Mouse (Mus musculus): Measurements from ENCODE around the gene Rasal3. TPM values are rescaled to one million over a fixed set of nuclear protein-coding genes. Genes with fewer than 3 reads are reported as not detected.

Gene Rasal3
- polyA plus RNA-seq (2015; fragmentation: Nextera tagmentation; extraction: Ambion mirVana) = 2.1 and 2.6 TPM in 2 replicates

DNA sequence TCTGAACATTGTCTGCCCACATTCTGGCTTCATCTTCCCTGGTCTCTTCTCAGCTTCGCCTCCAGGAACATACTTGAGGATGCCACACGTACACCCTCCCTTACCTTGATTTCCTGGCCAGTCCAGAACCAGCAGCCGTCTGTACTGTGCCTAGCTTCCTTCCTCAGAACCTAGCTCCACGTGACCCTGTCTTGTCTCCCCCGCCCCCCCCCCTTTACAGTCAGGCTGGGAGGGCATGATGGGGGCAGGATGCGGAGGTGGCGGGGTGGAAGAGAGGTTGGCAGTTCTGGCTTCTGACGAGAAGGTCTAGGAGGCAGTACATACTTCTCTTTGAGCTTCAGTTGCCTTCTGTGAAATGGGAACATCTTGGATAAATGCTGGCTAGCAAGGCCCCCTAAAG lies at the start of gene Rasal3:
TSS of gene Rasal3 (minus strand) at position 167 of the 400 bp plus-strand sequence.
- no peak within 1 kb of the TSS for H3K4me3 ChIP-seq
- H3K36me3 ChIP-seq = no peaks in the 10 kb centered on the region
- ATAC-seq (ENCODE audit: insufficient number of reproducible peaks, low FRiP score, low TSS enrichment, low read depth) = no peak
- H3K9ac ChIP-seq = no peak within 1 kb of the TSS
- H3K27ac ChIP-seq = no peak within 1 kb of the TSS
- H3K4me1 ChIP-seq = no peaks in the 10 kb centered on the region
- no peaks in the 10 kb centered on the region for H3K9me3 ChIP-seq
- H3K27me3 ChIP-seq = peaks cover 11% of the 10 kb centered on the region
- WGBS = 63% methylated on average over 8 of the region's 8 CpGs
- no peak within 1 kb of the TSS for H3K4me2 ChIP-seq

- Histone ChIP-seq H3K4me2 (peak within 1 kb of the TSS; percentile 55), H3K9ac (no peak within 1 kb of the TSS), H3K4me3 (peak within 1 kb of the TSS; percentile 31), H3K27me3 (peaks cover 18% of the 10 kb centered on the region), H3K27ac (no peak within 1 kb of the TSS), H3K4me1 (peaks cover 8% of the 10 kb centered on the region), H3K9me3 (no peaks in the 10 kb centered on the region), H3K36me3 (no peaks in the 10 kb centered on the region)
- 2% methylated on average over 19 of the region's 19 CpGs for WGBS
- no peak for ATAC-seq (ENCODE audit: insufficient number of reproducible peaks, low FRiP score, low TSS enrichment, low read depth)
Observed at GRCm38 (mm10) chr17:32452482-32452881, 49.1 kb upstream of the Rasal3 start, which contains the start of gene Cyp4f39. Cyp4f39 (plus strand) TSS chr17:32452723.

DNA sequence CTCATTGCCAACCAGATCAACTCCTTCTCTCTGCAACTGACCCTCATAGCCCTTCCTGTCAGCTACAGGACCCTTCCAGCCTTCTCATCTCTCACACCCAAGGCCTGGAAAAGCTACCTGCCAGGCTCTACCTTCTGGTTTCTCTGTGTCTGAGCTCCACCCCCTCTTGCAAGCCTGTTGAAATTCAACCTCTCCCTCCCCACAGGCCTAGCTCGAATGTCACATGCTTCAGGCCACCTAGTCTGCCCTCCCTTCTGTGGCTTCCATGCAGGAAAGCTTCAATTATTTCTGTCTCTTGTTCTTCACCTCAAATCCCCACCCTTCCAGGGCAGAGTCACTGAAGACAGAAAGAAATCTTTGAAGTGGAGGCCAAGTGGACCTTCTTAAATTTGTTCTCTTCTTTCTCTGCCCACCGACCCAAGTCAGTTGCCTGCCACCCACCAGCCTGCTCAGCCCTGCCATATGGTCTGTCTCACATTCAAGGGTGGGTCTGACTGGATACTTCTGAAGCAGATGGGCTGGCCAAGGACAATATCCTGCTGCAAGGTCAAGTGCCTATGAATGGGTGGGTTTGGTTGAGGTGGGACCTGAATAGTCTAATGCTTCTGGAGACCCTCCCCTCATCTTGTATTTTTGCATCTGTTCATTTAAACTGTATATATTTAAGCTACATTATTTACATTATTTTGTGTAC lies 47.6 kb upstream of the Rasal3 start:
- 32% methylated on average over 2 of the region's 2 CpGs for WGBS
- Histone ChIP-seq H3K9me3 (no peaks in the 10 kb centered on the region), H3K27ac (no peak overlapping the region), H3K36me3 (no peaks in the 10 kb centered on the region), H3K27me3 (peaks cover 18% of the 10 kb centered on the region), H3K4me3 (no peak overlapping the region), H3K4me2 (no peak overlapping the region), H3K4me1 (peaks cover 8% of the 10 kb centered on the region), H3K9ac (no peak overlapping the region)
- ATAC-seq (ENCODE audit: insufficient number of reproducible peaks, low FRiP score, low TSS enrichment, low read depth) = no peak

DNA sequence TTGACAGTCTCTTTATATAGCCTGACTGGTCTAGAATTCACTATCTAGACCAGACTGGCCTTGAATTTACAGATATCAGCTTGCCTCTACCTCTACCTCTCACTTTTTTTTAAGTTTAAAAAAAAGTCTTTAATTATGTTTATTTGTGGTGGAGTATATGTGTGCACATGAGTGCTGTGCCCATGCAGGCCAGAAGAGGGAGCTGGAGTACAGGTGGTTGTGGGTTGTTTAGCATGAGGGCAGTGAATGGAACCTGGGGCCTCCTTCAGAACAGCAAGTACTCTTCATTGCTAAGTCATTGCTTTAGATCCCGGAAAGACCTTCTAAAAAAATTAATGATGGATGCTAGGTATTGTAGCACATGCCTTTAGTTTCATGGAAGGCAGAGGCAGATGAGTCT lies 45.7 kb upstream of the Rasal3 start:
- H3K36me3 ChIP-seq = no peaks in the 10 kb centered on the region
- peaks cover 8% of the 10 kb centered on the region for H3K4me1 ChIP-seq
- no peak for ATAC-seq (ENCODE audit: insufficient number of reproducible peaks, low FRiP score, low TSS enrichment, low read depth)
- peaks cover 18% of the 10 kb centered on the region for H3K27me3 ChIP-seq
- no peak overlapping the region for H3K4me3 ChIP-seq
- no peak overlapping the region for H3K9ac ChIP-seq
- no peak overlapping the region for H3K27ac ChIP-seq
- H3K9me3 ChIP-seq = no peaks in the 10 kb centered on the region
- 97% methylated on average over 1 of the region's 1 CpGs for WGBS
- H3K4me2 ChIP-seq = no peak overlapping the region

DNA sequence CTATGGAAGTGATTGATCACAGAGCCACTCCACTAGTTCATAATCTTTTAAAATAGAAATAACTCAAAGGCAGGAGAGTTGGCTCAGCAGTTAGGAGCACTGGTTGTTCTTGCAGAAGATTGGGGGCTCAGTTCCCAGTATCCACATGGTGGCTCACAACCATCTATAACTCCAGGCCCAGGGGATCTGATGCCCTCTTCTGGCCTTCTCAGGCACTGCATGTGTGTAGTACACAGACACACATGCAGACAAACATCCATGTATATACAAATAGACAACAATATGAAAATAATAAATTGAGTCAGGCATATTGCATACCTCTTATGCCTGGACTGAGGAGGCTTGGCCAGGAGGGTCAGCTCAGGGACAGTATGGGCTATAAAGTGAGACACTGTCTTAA lies 43.8 kb upstream of the Rasal3 start:
- Histone ChIP-seq H3K27ac (no peak overlapping the region), H3K36me3 (no peaks in the 10 kb centered on the region), H3K4me1 (peaks cover under 1% of the 10 kb centered on the region; the same call in 1 of the 2 replicates), H3K9ac (no peak overlapping the region), H3K9me3 (no peaks in the 10 kb centered on the region), H3K4me3 (no peak overlapping the region), H3K27me3 (peaks cover 2% of the 10 kb centered on the region; the same call in 1 of the 2 replicates), H3K4me2 (no peak overlapping the region)
- ATAC-seq (ENCODE audit: insufficient number of reproducible peaks, low FRiP score, low TSS enrichment, low read depth) = no peak

DNA sequence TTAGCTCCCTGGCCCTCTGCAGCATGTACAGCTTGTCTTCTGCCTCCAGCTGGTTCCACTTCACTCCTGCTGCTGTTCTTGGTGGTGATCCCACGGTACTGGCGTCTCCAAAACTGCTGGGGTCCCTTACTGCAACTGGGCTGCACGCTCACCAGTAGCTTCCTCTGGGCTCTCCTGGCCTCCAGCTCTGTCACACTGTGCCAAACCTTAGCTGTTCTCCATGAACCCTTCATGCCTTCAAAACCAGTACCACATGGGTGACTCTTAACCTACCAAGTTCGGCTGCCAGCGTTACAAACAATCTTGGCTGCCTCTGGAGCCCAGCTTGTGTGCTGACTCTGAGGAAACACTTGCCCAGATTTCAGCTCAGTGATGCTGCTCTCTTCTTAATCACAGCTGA lies 41.6 kb upstream of the Rasal3 start:
- Histone ChIP-seq H3K9ac (no peak overlapping the region), H3K4me2 (no peak overlapping the region), H3K27ac (no peak overlapping the region), H3K27me3 (no peaks in the 10 kb centered on the region), H3K9me3 (no peaks in the 10 kb centered on the region), H3K4me3 (no peak overlapping the region), H3K36me3 (no peaks in the 10 kb centered on the region), H3K4me1 (no peaks in the 10 kb centered on the region)
- WGBS = 60% methylated on average over 5 of the region's 5 CpGs
- no peak for ATAC-seq (ENCODE audit: insufficient number of reproducible peaks, low FRiP score, low TSS enrichment, low read depth)

DNA sequence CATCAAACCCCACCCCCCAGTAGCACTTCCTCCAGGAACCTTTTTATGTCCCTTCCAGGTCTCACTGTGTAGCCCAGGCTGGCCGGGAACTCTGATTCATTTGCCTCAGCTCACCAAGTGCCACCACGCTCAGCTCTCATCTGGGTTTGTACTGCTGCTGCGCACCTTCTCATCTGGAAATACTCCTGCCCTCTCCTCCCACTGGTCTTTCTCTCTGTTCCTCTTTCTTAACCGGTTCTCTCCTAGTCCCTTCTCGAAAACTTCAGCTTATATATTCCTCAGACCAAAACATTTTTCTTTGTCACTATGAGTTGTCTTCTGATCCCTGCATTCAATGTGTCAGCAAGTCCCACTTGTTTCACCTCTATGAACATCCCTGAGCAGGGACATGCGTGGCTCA lies 39.9 kb upstream of the Rasal3 start:
- ATAC-seq (ENCODE audit: insufficient number of reproducible peaks, low FRiP score, low TSS enrichment, low read depth) = no peak
- H3K36me3 ChIP-seq = no peaks in the 10 kb centered on the region
- 71% methylated on average over 6 of the region's 6 CpGs for whole genome bisulfite sequencing
- H3K4me3 ChIP-seq = no peak overlapping the region
- H3K4me1 ChIP-seq = no peaks in the 10 kb centered on the region
- H3K27ac ChIP-seq = no peak overlapping the region
- H3K9ac ChIP-seq = no peak overlapping the region
- no peaks in the 10 kb centered on the region for H3K27me3 ChIP-seq
- H3K4me2 ChIP-seq = no peak overlapping the region
- no peaks in the 10 kb centered on the region for H3K9me3 ChIP-seq

DNA sequence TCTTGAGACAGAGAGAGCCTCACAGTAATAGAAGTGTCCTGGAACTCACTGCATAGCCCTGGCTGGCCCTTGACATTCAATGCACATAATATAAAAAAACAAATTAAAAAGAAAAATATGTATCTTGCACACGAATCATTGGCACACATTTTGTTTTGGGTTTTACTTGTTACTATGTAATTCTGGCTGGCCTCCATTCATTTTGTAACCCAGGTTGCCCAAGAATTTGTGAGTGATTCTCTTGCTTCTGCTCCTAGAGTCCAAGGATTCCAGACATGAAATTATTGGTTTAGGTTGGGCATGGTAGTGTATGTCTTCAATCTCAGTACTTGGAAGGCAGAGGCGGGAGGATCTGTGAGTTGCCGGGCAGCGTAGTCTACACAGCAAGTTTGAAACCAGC lies 33.7 kb upstream of the Rasal3 start:
- ATAC-seq (ENCODE audit: insufficient number of reproducible peaks, low FRiP score, low TSS enrichment, low read depth) = no peak
- Histone ChIP-seq H3K27me3 (no peaks in the 10 kb centered on the region), H3K9ac (no peak overlapping the region), H3K9me3 (no peaks in the 10 kb centered on the region), H3K4me2 (no peak overlapping the region), H3K4me1 (no peaks in the 10 kb centered on the region), H3K4me3 (no peak overlapping the region), H3K27ac (no peak overlapping the region), H3K36me3 (no peaks in the 10 kb centered on the region)
- WGBS = 91% methylated on average over 4 of the region's 4 CpGs

- no peak overlapping the region for H3K27ac ChIP-seq
- WGBS = 55% methylated on average over 5 of the region's 5 CpGs
- no peak overlapping the region for H3K4me2 ChIP-seq
- H3K4me1 ChIP-seq = no peaks in the 10 kb centered on the region
- H3K36me3 ChIP-seq = no peaks in the 10 kb centered on the region
- no peaks in the 10 kb centered on the region for H3K27me3 ChIP-seq
- H3K4me3 ChIP-seq = no peak overlapping the region
- no peak overlapping the region for H3K9ac ChIP-seq
- H3K9me3 ChIP-seq = no peaks in the 10 kb centered on the region
- ATAC-seq (ENCODE audit: insufficient number of reproducible peaks, low FRiP score, low TSS enrichment, low read depth) = no peak
Observed at GRCm38 (mm10) chr17:32435151-32435550, 31.8 kb upstream of the Rasal3 start.

DNA sequence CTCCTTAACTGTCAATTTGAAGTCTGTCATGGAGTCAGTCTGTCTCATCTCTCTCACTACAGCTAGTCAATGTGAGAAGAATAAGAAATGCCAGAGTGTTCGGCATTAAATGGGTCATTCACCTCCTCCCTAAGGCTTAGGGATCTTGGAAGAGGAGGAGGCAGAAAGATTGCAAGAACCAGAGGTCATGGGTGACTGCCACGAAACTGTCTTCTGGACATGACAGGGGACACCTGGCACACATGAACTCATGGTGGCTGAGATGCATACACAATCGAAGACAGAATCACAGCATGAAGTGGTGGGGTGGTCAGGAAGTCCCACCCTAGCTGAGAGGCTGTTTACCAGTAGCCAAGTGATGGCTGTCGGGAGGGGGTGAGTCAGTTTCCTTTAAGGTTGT lies 30.9 kb upstream of the Rasal3 start:
- no peak overlapping the region for H3K9ac ChIP-seq
- H3K9me3 ChIP-seq = no peaks in the 10 kb centered on the region
- no peaks in the 10 kb centered on the region for H3K27me3 ChIP-seq
- H3K4me1 ChIP-seq = no peaks in the 10 kb centered on the region
- 69% methylated on average over 4 of the region's 4 CpGs for WGBS
- H3K27ac ChIP-seq = no peak overlapping the region
- no peaks in the 10 kb centered on the region for H3K36me3 ChIP-seq
- no peak overlapping the region for H3K4me3 ChIP-seq
- ATAC-seq (ENCODE audit: insufficient number of reproducible peaks, low FRiP score, low TSS enrichment, low read depth) = no peak
- no peak overlapping the region for H3K4me2 ChIP-seq

DNA sequence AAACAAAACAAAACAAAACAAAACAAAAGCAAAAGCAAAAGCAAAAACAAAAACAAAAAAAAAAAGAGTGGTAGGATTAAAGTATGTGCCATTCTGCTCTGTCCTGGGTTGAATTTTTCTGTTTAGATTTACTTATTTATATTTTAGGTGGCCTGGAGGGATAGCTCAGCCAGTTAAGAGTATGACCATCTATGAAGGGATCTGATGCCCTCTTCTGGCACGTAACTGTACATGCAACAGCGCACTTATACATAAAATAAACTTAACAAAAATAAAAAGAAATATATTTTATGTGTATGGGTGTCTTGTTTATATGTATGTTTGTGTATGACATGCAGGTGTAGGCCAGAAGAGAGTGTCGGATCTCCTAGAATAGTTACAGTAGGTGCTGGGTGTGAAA lies 28.6 kb upstream of the Rasal3 start:
- Histone ChIP-seq H3K9ac (no peak overlapping the region), H3K4me1 (no peaks in the 10 kb centered on the region), H3K27ac (no peak overlapping the region), H3K4me2 (no peak overlapping the region), H3K27me3 (0 out of 2 replicates have a peak, but pooled peaks cover 2% of the 10 kb centered on the region), H3K4me3 (no peak overlapping the region), H3K9me3 (no peaks in the 10 kb centered on the region), H3K36me3 (no peaks in the 10 kb centered on the region)
- no peak for ATAC-seq (ENCODE audit: insufficient number of reproducible peaks, low FRiP score, low TSS enrichment, low read depth)
- WGBS = 55% methylated on average over 3 of the region's 3 CpGs

DNA sequence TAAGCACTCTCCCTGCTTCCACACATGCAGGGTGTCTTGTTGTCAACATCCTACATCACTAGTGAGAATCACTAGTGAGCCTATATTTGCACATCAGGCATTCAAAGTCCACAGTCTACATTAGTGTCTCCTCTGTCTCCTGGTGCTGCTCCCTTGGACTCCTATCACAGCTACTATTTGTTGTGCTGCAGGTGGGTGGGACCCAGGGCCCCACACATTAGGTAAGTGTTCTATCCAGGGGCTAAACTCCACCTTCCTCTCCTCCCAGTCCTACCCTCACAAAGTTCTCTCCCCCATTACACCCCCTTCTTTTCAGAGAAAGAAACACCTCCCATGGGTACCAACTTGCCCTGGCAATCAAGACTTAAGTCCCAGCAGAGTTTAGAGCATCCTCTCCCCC lies 23.2 kb upstream of the Rasal3 start:
- Histone ChIP-seq H3K27me3 (0 out of 2 replicates have a peak, but pooled peaks cover 4% of the 10 kb centered on the region), H3K9ac (no peak overlapping the region), H3K27ac (no peak overlapping the region), H3K9me3 (no peaks in the 10 kb centered on the region), H3K4me3 (no peak overlapping the region), H3K4me2 (no peak overlapping the region), H3K36me3 (no peaks in the 10 kb centered on the region), H3K4me1 (no peaks in the 10 kb centered on the region)
- ATAC-seq (ENCODE audit: insufficient number of reproducible peaks, low FRiP score, low TSS enrichment, low read depth) = no peak

- no peak within 1 kb of the TSS for H3K4me2 ChIP-seq
- H3K4me3 ChIP-seq = no peak within 1 kb of the TSS
- no peak within 1 kb of the TSS for H3K27ac ChIP-seq
- 75% methylated on average over 2 of the region's 2 CpGs for WGBS
- no peaks in the 10 kb centered on the region for H3K4me1 ChIP-seq
- H3K9ac ChIP-seq = no peak within 1 kb of the TSS
- ATAC-seq (ENCODE audit: insufficient number of reproducible peaks, low FRiP score, low TSS enrichment, low read depth) = no peak
- H3K9me3 ChIP-seq = no peaks in the 10 kb centered on the region
- no peaks in the 10 kb centered on the region for H3K36me3 ChIP-seq
- H3K27me3 ChIP-seq = 0 out of 2 replicates have a peak, but pooled peaks cover 4% of the 10 kb centered on the region
Observed at GRCm38 (mm10) chr17:32424034-32424433, 20.7 kb upstream of the Rasal3 start, which contains the start of gene Pglyrp2. Pglyrp2 (minus strand) TSS chr17:32424167.
